Comparison of ENCODE assay signal across 13 mouse cellular contexts in the genomic region with DNA sequence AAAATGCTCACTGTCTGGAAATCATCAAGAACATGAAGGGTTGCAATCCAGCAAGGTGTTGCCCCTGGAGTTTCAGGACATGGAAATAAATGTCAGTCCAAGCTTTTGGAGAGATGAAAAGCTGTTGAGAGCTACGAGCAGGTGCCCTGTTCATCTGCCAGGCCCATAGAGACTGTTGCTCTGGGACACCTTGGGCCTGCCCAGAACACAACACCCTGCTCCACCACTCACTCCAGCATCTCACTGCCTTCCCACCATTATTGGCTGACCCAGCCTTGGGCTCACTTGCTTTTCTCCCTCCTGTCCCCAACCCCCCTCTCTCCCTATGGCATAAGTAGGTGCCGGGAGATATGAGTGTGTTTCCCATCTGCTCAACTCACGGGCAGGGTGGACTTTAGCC.
"Had no signal": no experiment of that assay in that cellular context is flagged by ENCODE, and none has a peak within 500 bp of the region (broad histone marks: within the 10 kb centered on the region; RNA-seq: fewer than 3 reads in every experiment).

No protein-coding gene starts in this region.

- H3K27ac ChIP-seq: kidney, embryonic 15.5 days; left cerebral cortex, adult 2 months; limb, embryonic 10.5 days; liver, embryonic 15.5 days had no signal

- DNase-seq: kidney, adult 2 months; kidney, postnatal 14 days; lung, adult 2 months; lung, postnatal 36 days; thymus, adult 2 months; thymus, postnatal 36 days had no signal

- H3K4me1 ChIP-seq: kidney, embryonic 15.5 days; limb, embryonic 10.5 days; liver, embryonic 15.5 days had no signal

- H3K27me3 ChIP-seq: kidney, embryonic 15.5 days; liver, embryonic 15.5 days had no signal

- H3K9me3 ChIP-seq: kidney, embryonic 15.5 days; limb, embryonic 10.5 days; liver, embryonic 15.5 days had no signal

- H3K4me3 ChIP-seq: kidney, embryonic 15.5 days; left cerebral cortex, adult 2 months; limb, embryonic 10.5 days; liver, embryonic 15.5 days had no signal

- H3K36me3 ChIP-seq: kidney, embryonic 15.5 days; limb, embryonic 10.5 days; liver, embryonic 15.5 days had no signal

- ATAC-seq: intestine, embryonic 16.5 days; lung, postnatal 0 days had no signal

- H3K4me2 ChIP-seq: kidney, embryonic 15.5 days; liver, embryonic 11.5 days; liver, embryonic 15.5 days had no signal

- H3K9ac ChIP-seq: kidney, embryonic 15.5 days; liver, embryonic 15.5 days had no signal
